Mouse (Mus musculus) liver, postnatal 0 days (tissue): Measurements from ENCODE around the gene Zfp984.
"Not testable (repeated sequence)": the region's sequence is repeated elsewhere in the genome, so short reads cannot be mapped to it uniquely, and the experiment has no call there.

Source experiments
- CTCF ChIP-seq: sonication (generic); IDR thresholded peaks from 2 replicates; pipeline ENCODE4 v1.5.1; 2016; ENCODE audit warnings: antibody characterized with exemption, low read depth
- EP300 ChIP-seq: IDR thresholded peaks from 2 replicates; pipeline ENCODE4 v1.6.1; 2016; ENCODE audit warnings: antibody characterized with exemption, low read depth, mild to moderate bottlenecking

DNA sequence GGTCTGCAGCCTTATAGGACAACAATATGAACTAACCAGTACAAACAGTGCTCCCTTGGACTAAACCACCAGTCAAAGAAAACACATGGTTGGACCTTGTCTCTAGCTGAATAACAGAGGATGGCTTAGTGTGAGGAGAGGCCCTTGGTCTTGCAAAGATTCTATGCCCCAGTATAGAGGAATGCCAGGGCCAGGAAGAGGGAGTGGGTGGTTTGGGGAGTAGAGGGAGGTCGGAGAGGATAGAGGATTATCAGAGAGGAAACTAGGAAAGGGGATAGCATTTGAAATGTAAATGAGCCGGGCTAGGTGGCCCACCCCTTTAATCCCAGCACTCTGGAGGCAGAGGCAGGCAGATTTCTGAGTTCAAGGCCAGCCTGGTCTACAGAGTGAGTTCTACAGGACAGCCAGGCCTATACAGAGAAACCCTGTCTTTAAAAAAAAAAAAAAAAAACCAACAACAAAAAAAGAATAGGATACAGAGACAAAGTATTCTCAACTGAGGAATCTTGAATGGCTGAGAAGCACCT is 16.1 kb downstream of the Zfp984 start:
- not testable (repeated sequence) for TF ChIP-seq CTCF, EP300
